Mouse (Mus musculus) CH12.LX (cell line): ENCODE measurements at regions not wholly inside any gene's neighbourhood (a gene's known extent, or its start where the extent isn't known, plus 50 kb on each side); places are given as distances from the start of the nearest gene placed in this dataset.

ENCODE experiments used
- DNase-seq: peaks from one replicate; pipeline ENCODE4 v3.0.0-alpha.2; 2013; ENCODE audit errors: extremely low read depth
- H3K27ac ChIP-seq: 2 replicates; pipeline ENCODE4 v1.5.1; 2012; ENCODE audit warnings: low read depth, mild to moderate bottlenecking, control low read depth, moderate library complexity; ENCODE audit not compliant: insufficient read depth
- H3K27me3 ChIP-seq: replicated peaks from 2 replicates; pipeline ENCODE3; 2012; ENCODE audit warnings: inconsistent platforms
- H3K36me3 ChIP-seq, 2 experiments: replicated peaks in 1 of 2; 2 replicates each; pipeline versions ENCODE3 to v1.6.1; 2012; ENCODE audit warnings: inconsistent platforms in 1 of 2, low read length in 1 of 2, mild to moderate bottlenecking in 1 of 2, mixed read lengths in 1 of 2, moderate library complexity in 1 of 2; ENCODE audit not compliant: control insufficient read depth in 1 of 2, insufficient read depth in 1 of 2
- H3K4me1 ChIP-seq, 2 experiments: 2 replicates each; pipeline ENCODE4 v1.6.1; 2012; ENCODE audit warnings: inconsistent platforms in 1 of 2, moderate library complexity in 1 of 2; ENCODE audit not compliant: insufficient read depth in 2 of 2, control insufficient read depth in 1 of 2
- H3K4me2 ChIP-seq: 2 replicates; pipeline ENCODE4 v1.6.1; 2012; ENCODE audit warnings: low read depth, mild to moderate bottlenecking, control low read depth; ENCODE audit not compliant: poor library complexity, insufficient read depth, severe bottlenecking
- H3K4me3 ChIP-seq, 3 experiments: fragments of 150-350 bp in 1 of 3; sonication (generic) in 1 of 3; replicated peaks in 1 of 3; 2 replicates each; pipeline versions ENCODE3 to v1.5.1; 2011 to 2012; ENCODE audit warnings: low read depth in 2 of 3, low read length in 2 of 3, mild to moderate bottlenecking in 2 of 3, moderate library complexity in 2 of 3, control low read depth in 1 of 3, improper control_type of control experiment in 1 of 3, inconsistent platforms in 1 of 3, mixed read lengths in 1 of 3; ENCODE audit not compliant: poor library complexity in 1 of 3
- H3K79me2 ChIP-seq: replicated peaks from 2 replicates; pipeline ENCODE4 v1.6.1; 2012; ENCODE audit warnings: mild to moderate bottlenecking, moderate library complexity; ENCODE audit not compliant: control insufficient read depth, poor library complexity, insufficient read depth, severe bottlenecking; ENCODE audit errors: extremely low read depth
- H3K9ac ChIP-seq: 2 replicates; pipeline ENCODE4 v1.6.1; 2012; ENCODE audit warnings: low read depth, mild to moderate bottlenecking, control low read depth, moderate library complexity; ENCODE audit not compliant: insufficient read depth
- H3K9me3 ChIP-seq: replicated peaks from 2 replicates; pipeline ENCODE3; 2012; ENCODE audit warnings: low read length, inconsistent platforms, mixed read lengths
- BHLHE40 ChIP-seq: IDR thresholded peaks from 2 replicates; pipeline ENCODE4 v1.6.1; 2011; ENCODE audit warnings: mild to moderate bottlenecking, low read depth, low read length, improper control_type of control experiment
- CHD1 ChIP-seq: IDR thresholded peaks from 2 replicates; pipeline ENCODE4 v1.6.1; 2012; ENCODE audit warnings: low read depth, low read length, improper control_type of control experiment, inconsistent platforms
- CHD2 ChIP-seq: IDR thresholded peaks from 2 replicates; pipeline ENCODE4 v1.6.1; 2011; ENCODE audit warnings: low read length, improper control_type of control experiment
- ETS1 ChIP-seq: conservative IDR thresholded peaks from 2 replicates; pipeline ENCODE4 v1.6.1; 2012; ENCODE audit warnings: low read depth, mild to moderate bottlenecking, inconsistent platforms, low read length, improper control_type of control experiment, moderate library complexity
- GABPA ChIP-seq: IDR thresholded peaks from 2 replicates; pipeline ENCODE4 v1.6.1; 2012; ENCODE audit warnings: low read depth, low read length, improper control_type of control experiment, inconsistent platforms; ENCODE audit not compliant: insufficient replicate concordance
- HCFC1 ChIP-seq: IDR thresholded peaks from 2 replicates; pipeline ENCODE4 v1.6.1; 2012; ENCODE audit warnings: low read depth, mild to moderate bottlenecking, inconsistent platforms, low read length, improper control_type of control experiment
- IRF4 ChIP-seq: IDR thresholded peaks from 2 replicates; pipeline ENCODE4 v1.6.1; 2014; ENCODE audit warnings: low read depth, mild to moderate bottlenecking, inconsistent platforms, low read length, improper control_type of control experiment
- JUN ChIP-seq: IDR thresholded peaks from 2 replicates; pipeline ENCODE4 v1.6.1; 2011; ENCODE audit warnings: low read depth, mild to moderate bottlenecking, low read length, improper control_type of control experiment, moderate library complexity; ENCODE audit not compliant: insufficient read depth
- JUND ChIP-seq: conservative IDR thresholded peaks from 2 replicates; pipeline ENCODE4 v1.6.1; 2011; ENCODE audit warnings: low read depth, low read length, improper control_type of control experiment
- MAFK ChIP-seq: IDR thresholded peaks from 2 replicates; pipeline ENCODE4 v1.6.1; 2011; ENCODE audit warnings: low read length, improper control_type of control experiment; ENCODE audit not compliant: insufficient replicate concordance
- MAX ChIP-seq: IDR thresholded peaks from 2 replicates; pipeline ENCODE4 v1.6.1; 2011; ENCODE audit warnings: low read length, improper control_type of control experiment
- MAZ ChIP-seq: IDR thresholded peaks from 2 replicates; pipeline ENCODE4 v1.6.1; 2012; ENCODE audit warnings: low read depth, mild to moderate bottlenecking, inconsistent platforms, low read length, improper control_type of control experiment, moderate library complexity
- MXI1 ChIP-seq: IDR thresholded peaks from 2 replicates; pipeline ENCODE4 v1.6.1; 2011; ENCODE audit warnings: mild to moderate bottlenecking, low read depth, low read length, improper control_type of control experiment
- MYC ChIP-seq: IDR thresholded peaks from 2 replicates; pipeline ENCODE4 v1.6.1; 2011; ENCODE audit warnings: low read depth, mild to moderate bottlenecking, improper control_type of control experiment, low read length
- NELFE ChIP-seq: IDR thresholded peaks from 2 replicates; pipeline ENCODE4 v1.6.1; 2011; ENCODE audit warnings: low read depth, low read length, improper control_type of control experiment
- NRF1 ChIP-seq: IDR thresholded peaks from 2 replicates; pipeline ENCODE4 v1.6.1; 2014; ENCODE audit warnings: low read depth, mild to moderate bottlenecking, inconsistent platforms, low read length, improper control_type of control experiment, moderate library complexity
- PAX5 ChIP-seq: IDR thresholded peaks from 2 replicates; pipeline ENCODE4 v1.6.1; 2012; ENCODE audit warnings: low read length, inconsistent platforms, mixed read lengths
- POLR2A ChIP-seq: IDR thresholded peaks from 2 replicates; pipeline ENCODE4 v1.6.1; 2011; ENCODE audit warnings: low read depth, mild to moderate bottlenecking, improper control_type of control experiment, low read length
- POLR2AphosphoS2 ChIP-seq: IDR thresholded peaks from 2 replicates; pipeline ENCODE4 v1.6.1; 2011; ENCODE audit warnings: low read depth, low read length, improper control_type of control experiment
- RAD21 ChIP-seq: IDR thresholded peaks from 2 replicates; pipeline ENCODE4 v1.6.1; 2011; ENCODE audit warnings: low read depth, mild to moderate bottlenecking, low read length, improper control_type of control experiment, moderate library complexity
- SIN3A ChIP-seq: IDR thresholded peaks from 2 replicates; pipeline ENCODE4 v1.6.1; 2012; ENCODE audit warnings: low read length, improper control_type of control experiment, inconsistent platforms
- SMC3 ChIP-seq: IDR thresholded peaks from 2 replicates; pipeline ENCODE4 v1.6.1; 2011; ENCODE audit warnings: low read depth, low read length, improper control_type of control experiment
- TBP ChIP-seq: conservative IDR thresholded peaks from 2 replicates; pipeline ENCODE4 v1.6.1; 2011; ENCODE audit warnings: low read depth, low read length, improper control_type of control experiment
- UBTF ChIP-seq: IDR thresholded peaks from 2 replicates; pipeline ENCODE4 v1.6.1; 2012; ENCODE audit warnings: low read depth, mild to moderate bottlenecking, inconsistent platforms, low read length, improper control_type of control experiment, moderate library complexity
- USF2 ChIP-seq: conservative IDR thresholded peaks from 2 replicates; pipeline ENCODE4 v1.6.1; 2011; ENCODE audit warnings: low read depth, low read length, improper control_type of control experiment
- ZC3H11A ChIP-seq: IDR thresholded peaks from 2 replicates; pipeline ENCODE4 v1.6.1; 2012; ENCODE audit warnings: low read depth, mild to moderate bottlenecking, inconsistent platforms, low read length, improper control_type of control experiment
- ZKSCAN1 ChIP-seq: IDR thresholded peaks from 2 replicates; pipeline ENCODE4 v1.6.1; 2012; ENCODE audit warnings: low read depth, inconsistent platforms, low read length, improper control_type of control experiment, borderline replicate concordance
- dilution Hi-C: fragments of 300-500 bp; cut with MboI; formaldehyde crosslinking; loops from 2 replicates; pipeline ENCODE4 v1.14.3; 2020; ENCODE audit warnings: low sequenced_read_pairs; ENCODE audit not compliant: extremely low pct_unique_long_range_greater_than_20kb, extremely low pct_ligation_motif_present
- in situ Hi-C: fragments of 300-500 bp; cut with MboI; formaldehyde crosslinking; loops from 3 replicates; pipeline ENCODE4 v1.14.3; 2019; ENCODE audit warnings: low sequenced_read_pairs, low pct_ligation_motif_present, low pct_unique_long_range_greater_than_20kb, mixed read lengths

DNA sequence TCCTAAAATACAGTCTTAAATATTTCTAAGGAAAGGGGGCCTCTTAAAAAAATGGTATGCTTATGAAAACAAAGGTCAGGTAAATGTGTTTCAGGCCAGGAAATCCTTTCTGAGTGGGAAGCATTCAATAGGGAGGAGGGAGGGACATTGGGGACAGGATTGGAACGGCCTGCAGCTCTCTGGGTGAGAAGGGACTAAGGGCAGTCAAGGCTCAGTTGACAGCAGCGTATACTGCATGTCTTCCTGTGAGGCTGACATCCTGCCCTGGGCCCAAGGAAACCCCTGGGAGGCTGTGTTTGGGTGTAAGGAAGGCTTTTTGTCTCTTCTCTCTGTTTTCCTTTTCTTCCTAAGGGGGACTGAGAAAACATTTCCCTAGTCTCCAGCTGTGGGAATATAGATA lies 69.1 kb upstream of the Nxt1 start:
- H3K4me2 ChIP-seq = no peak overlapping the region
- H3K36me3 ChIP-seq = no peaks in the 10 kb centered on the region
- no peak overlapping the region for H3K27ac ChIP-seq
- H3K27me3 ChIP-seq = peaks cover 2% of the 10 kb centered on the region
- TF ChIP-seq HCFC1 (no peak), IRF4 (no peak), NELFE (no peak), PAX5 (no peak), RAD21 (no peak), MAFK (no peak), ZKSCAN1 (no peak), JUN (no peak), BHLHE40 (no peak)
- no peak for DNase-seq
- in situ Hi-C loops = no loop called here
- H3K4me3 ChIP-seq = no peak overlapping the region
- dilution Hi-C loops = no loop called here
- H3K79me2 ChIP-seq = no peaks in the 10 kb centered on the region
- no peaks in the 10 kb centered on the region for H3K9me3 ChIP-seq
- H3K4me1 ChIP-seq = no peaks in the 10 kb centered on the region
- H3K9ac ChIP-seq = no peak overlapping the region

DNA sequence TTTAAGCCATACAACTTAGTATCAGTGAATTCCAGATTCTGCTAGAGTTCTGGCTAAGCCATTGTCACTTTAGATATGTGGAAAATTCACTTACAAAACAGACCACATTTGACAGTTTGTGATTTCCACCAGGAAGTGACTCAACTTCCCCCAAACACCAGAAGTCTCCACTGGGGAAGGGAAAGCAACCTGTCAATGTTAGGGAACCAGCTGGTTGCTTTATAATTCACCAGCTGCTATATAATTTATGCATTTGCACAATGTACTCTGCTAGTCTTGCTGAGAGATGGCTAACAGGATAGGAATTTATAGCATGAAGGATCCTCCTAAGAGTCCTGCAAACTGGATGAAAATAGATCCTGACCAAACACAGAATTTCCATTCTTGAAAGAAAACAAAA lies 72.9 kb upstream of the Nxt1 start:
- H3K27me3 ChIP-seq = no peaks in the 10 kb centered on the region

DNA sequence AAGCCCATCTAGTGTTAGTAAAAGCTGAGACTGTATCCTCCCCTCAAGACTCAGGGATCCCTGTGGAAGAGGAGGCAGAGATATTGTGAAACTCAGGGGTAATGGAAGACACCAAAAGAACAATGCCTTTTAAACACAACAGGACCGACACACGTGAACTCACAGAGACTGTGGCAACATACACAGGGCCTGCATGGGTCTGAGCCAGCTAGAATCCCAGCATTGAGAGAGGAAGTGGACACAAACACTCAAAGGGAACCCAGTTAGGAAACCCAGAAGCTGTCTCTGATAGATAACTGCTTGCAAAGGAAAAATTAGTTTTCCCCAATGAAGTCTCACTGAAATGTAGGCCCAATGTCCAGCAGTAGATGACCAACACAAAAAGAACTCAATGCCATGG lies 75.4 kb upstream of the Nxt1 start:
- H3K9ac ChIP-seq = no peak overlapping the region
- DNase-seq = no peak
- no peak overlapping the region for H3K4me2 ChIP-seq
- H3K27me3 ChIP-seq = no peaks in the 10 kb centered on the region
- H3K9me3 ChIP-seq = no peaks in the 10 kb centered on the region
- no peaks in the 10 kb centered on the region for H3K4me1 ChIP-seq
- in situ Hi-C loops (no loop called here), dilution Hi-C loops (no loop called here)
- H3K36me3 ChIP-seq = no peaks in the 10 kb centered on the region
- no peak overlapping the region for H3K4me3 ChIP-seq
- H3K79me2 ChIP-seq = no peaks in the 10 kb centered on the region
- H3K27ac ChIP-seq = no peak overlapping the region
- no peak for TF ChIP-seq MAFK
- TF ChIP-seq BHLHE40 = no peak
- no peak for TF ChIP-seq CHD1
- TF ChIP-seq TBP = no peak
- no peak for TF ChIP-seq CHD2
- no peak for TF ChIP-seq GABPA
- TF ChIP-seq NRF1 = no peak
- no peak for TF ChIP-seq ETS1
- no peak for TF ChIP-seq RAD21
- TF ChIP-seq MYC = no peak
- no peak for TF ChIP-seq ZC3H11A
- TF ChIP-seq MAZ = no peak
- TF ChIP-seq MXI1 = no peak
- no peak for TF ChIP-seq JUND
- TF ChIP-seq HCFC1 = no peak
- no peak for TF ChIP-seq NELFE
- TF ChIP-seq SMC3 = no peak

More for the DNA sequence above, 72.9 kb upstream of the Nxt1 start:
- Histone ChIP-seq H3K27ac (no peak overlapping the region), H3K9me3 (no peaks in the 10 kb centered on the region), H3K4me1 (no peaks in the 10 kb centered on the region), H3K4me2 (no peak overlapping the region), H3K36me3 (no peaks in the 10 kb centered on the region), H3K9ac (no peak overlapping the region), H3K79me2 (no peaks in the 10 kb centered on the region), H3K4me3 (no peak overlapping the region)
- dilution Hi-C loops (no loop called here), in situ Hi-C loops (no loop called here)
- no peak for TF ChIP-seq MAX
- TF ChIP-seq PAX5 = no peak
- no peak for TF ChIP-seq MYC
- TF ChIP-seq TBP = no peak
- TF ChIP-seq SIN3A = no peak
- TF ChIP-seq POLR2AphosphoS2 = no peak
- no peak for TF ChIP-seq GABPA
- no peak for TF ChIP-seq NELFE
- no peak for TF ChIP-seq POLR2A
- no peak for TF ChIP-seq USF2
- no peak for TF ChIP-seq MXI1
- TF ChIP-seq UBTF = no peak
- TF ChIP-seq BHLHE40 = no peak
- no peak for TF ChIP-seq MAZ
- DNase-seq = no peak
